Mouse (Mus musculus) adrenal gland, postnatal 10 days (tissue): Measurements from ENCODE around the gene Nfkbia. TPM values are rescaled to one million over a fixed set of nuclear protein-coding genes. Genes with fewer than 3 reads are reported as not detected.

Experiments used
- DNase-seq: peaks from one replicate; pipeline ENCODE4 v3.0.0; 2021; ENCODE audit warnings: mixed read lengths
- total RNA-seq, 2 experiments: library from RNA; stranded (reverse); gene quantifications; 2 replicates each; pipeline ENCODE4 v1.2.3; 2021

Nfkbia gene
- total RNA-seq, 2 experiments from 2014 or later = 83.4 to 91.1 TPM

DNA sequence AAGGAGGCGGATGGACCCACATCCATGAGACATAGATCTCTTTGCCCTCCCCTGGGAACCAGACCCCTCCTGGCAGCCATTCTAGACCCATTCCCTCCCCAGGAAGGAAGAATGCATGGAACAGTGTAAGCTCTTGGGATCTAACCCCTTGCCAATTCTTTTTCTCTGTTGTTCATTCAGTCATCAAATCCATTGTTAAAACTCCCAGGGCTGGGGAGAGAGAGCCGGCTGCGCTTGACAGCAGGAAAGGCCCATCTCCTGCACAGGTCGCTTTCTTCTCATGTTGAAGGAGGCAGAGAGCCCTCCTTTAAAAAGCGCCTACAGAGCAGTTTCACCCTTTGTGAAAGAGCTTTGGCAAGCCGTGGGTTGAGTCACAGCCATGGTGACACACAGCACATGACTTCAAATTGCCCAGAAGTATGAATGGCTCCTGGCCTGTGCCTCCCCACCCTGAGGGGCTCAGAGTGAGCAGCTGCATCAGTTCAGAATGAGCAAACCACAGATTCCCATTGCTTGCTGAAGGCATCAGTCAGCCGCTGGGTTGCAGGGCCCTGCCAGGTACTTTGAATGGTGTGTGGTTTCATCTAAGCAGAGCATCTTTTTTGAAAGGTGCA is 26.3 kb downstream of the Nfkbia start:
- DNase-seq = peak; percentile 71

DNA sequence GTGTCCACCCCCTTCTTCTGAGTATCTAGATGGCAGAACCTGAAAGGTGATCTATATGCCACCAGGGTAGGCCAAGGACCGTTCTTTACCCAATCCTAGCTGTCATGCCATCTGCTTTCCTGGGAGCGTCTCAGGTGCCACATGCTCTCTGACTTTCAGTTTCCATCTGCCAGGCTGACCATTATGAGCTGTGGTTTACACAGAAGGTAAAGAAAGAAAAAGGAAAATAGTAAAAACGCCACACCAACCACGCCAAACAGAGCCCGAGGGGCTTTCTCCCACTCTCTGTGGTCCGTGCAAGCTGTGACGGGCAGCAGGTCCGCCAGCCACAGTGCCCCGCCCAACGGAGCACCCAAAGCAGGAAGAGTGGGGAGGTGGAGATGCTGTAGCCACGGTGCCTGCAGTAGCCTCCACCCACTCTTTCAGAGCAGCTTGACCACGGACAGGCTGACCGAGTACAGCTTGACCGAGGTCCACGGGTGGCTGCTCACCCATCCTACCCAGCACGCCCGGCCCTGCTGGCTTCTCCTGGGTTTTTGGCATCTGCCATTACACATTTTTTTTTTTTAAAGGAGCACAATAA is 27.0 kb downstream of the Nfkbia start:
- no peak for DNase-seq

DNA sequence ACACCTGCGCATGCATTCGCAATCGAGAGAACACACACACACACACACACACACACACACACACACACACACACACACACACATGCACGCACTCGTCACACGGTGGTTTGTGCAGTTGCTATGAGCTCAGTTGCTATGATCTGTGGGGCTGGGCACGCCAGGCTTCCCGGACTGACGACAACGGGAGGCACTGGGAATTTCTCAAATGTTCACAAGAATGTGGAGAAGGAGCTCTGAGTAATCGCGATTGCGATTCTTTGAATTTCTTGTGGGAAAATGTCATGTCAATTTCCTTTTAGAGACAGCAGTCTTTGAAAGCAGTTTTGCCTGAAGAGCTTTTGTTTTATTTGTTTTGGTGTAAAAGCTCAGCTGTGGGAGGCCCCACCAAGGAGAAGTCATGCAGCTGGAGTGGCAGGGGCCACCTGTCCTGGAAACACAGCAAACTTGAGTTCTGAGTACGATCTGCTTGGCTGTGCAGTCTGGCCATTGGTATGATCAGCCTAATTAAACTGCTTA is 27.5 kb downstream of the Nfkbia start:
- peak; percentile 44 for DNase-seq

DNA sequence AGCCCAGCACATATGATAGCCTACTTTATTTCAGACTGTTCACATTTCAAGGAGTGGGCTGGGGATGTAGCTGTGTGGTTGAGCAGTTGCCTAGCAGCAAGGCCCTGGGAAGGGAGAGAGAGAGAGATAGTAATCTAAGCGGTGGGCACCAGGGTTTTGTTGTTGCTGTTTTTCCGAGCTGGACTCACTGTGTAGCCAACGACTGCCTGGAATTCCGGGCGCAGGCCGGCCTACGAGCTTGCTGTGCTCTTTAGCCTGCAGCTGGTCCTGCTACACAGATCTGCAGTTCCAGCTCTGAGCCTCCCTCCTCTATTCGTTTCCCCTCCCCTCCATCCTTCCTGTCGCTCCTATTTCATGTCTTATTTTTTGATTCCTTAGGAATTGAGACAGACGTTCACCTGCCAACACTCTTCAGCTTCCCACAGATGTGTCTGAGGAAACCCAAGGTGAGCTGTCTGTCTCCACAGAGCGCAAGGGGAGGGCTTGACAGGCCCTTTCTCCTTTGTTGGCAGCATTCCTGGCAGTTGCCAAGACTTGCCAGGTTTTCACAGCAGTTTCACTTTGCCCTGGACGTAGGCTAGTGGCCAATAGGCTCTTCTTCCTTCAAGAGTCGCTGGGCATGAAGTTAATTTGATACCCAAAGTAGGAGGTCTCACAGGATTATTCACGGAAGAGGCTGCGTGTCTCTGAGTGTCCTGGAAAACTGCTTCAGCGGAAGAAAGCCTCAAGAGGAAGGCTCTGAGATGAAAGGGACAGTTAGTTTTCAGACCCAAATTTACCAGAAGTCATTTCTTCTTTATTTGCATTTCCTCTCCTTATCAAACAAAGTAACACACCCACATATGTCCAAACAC is 28.2 kb downstream of the Nfkbia start:
- DNase-seq = peak; percentile 83

DNA sequence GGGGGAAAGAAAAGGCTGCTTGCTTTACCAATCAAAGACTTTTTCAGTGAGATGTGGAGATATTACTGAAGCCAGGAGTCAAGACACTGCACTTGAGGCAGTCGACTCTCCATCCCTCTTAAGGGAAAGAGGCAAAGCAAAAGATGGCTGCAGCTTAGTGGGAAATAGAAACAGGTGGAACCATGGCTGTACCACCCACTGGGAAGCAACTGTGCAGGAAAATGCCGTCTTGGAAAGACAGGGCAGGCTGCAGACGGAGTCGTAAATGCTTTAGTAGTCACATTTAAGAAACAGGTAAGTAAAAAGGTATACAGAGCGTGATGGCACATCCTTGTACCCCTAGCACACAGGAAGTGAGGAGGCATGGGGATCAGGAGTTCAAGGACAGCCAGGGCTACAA is 29.4 kb downstream of the Nfkbia start:
- DNase-seq = no peak

DNA sequence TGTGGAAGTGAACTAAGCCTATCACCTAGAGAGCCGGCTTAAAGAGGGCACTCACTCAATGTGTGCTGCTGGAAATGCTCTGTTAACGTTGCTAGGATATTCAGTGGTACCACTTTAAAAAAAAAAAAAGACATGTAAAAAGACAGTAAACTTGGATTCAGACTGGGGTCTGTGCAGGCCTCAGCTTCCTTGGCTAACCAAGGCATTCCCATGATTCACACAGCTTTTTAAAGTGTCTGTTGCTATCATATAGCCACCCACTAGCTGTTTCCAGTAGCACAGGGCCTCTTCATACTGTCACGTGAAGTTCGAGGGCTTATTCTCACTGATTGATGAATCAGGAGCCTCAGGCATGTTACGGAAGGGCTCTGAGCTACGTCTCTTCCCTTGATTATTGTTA is 30.0 kb downstream of the Nfkbia start:
- DNase-seq = no peak

DNA sequence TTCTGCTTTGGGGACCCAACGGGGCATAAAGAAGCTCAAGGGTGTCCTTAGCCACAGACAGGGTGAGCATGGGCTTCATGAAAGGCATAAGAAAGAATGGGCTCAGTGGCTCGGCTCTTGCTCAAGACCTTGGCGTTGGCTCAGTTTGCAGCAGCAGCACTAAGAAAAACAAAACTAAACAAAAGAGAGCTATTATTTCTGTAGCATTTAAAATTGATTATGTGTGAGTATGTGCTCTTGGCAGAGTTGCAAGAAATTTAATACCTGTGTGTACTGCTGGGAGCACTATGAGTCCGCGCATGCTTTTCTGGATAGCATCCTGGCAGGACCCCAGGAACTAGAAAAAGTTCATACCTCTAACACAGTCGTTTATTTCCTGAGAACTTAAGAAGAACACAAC is 30.7 kb downstream of the Nfkbia start:
- peak; percentile 51 for DNase-seq

DNA sequence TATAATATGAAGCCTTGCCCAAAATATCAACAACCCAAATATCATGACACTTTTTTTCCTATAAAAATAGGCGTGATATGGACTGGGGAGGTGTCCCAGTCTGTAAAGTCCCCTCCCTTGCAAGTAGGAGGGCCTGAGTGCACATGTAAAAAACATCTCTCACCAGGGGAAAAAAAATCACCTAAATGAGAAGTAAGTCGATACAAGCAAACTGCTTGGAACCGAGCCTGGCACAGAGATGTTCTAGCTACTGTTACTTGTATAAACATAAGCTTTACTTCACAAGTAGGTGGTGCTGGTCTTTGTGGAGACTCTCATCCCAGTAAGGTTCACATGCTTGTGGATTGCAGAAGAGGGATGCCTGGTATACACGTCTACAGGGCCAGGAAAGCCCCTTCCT is 31.5 kb downstream of the Nfkbia start:
- DNase-seq = no peak

DNA sequence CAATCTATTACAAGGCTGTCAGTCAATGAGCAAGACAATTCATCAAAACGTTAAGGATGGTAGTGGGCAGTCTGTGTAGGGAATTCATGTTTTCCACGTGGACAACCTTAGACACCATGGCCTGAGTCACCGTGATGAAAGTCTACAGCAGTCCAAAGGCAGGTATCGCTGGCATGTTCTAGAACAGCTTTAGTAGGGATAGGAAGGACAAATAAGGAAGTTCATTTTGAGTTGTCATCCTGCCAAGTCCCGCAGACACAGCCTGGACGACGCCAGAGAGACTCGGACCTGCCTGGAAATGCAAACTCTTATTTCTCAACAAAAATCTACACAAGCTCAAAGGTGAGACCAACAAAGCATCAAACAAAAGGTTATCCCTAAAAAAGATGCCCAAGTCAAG is 32.7 kb downstream of the Nfkbia start:
- no peak for DNase-seq

DNA sequence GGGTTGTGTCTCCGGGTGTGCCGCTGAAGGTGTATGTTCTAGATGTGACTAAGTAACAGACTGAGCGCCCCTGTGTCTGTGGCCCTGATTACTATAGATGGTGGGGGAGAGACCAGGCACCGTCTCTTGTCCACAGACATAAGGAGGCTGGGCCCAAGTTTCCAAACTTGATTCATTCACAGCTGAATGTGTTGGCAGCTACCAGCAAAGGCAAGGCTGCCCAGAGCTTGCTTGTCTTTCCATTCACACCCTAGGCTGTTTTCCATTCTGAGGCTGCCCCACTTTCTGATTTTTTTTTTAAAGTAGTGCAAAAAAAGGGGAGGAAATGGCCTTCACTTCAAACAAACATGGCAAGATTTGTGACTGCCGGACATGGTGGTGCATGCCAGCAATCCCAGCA is 35.6 kb downstream of the Nfkbia start:
- no peak for DNase-seq

DNA sequence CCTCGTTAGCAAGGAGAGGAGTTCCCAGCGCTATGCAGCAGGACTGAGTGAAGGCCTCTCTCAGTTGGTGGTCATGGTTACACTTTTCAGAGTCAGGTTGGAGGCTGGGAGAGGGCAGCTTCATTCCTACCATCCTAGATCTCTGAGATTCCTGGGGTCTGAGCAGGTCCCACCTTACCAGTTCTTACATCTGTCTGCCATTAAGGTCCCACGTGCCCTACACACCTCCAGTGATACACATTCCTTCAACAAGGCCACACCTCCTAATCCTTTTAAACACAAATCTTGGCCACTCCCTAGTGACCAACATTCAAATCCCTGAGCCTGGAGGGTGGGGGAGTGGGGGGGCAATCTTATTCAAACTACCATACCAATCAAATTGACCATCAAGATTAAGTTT is 36.3 kb downstream of the Nfkbia start:
- DNase-seq = no peak

DNA sequence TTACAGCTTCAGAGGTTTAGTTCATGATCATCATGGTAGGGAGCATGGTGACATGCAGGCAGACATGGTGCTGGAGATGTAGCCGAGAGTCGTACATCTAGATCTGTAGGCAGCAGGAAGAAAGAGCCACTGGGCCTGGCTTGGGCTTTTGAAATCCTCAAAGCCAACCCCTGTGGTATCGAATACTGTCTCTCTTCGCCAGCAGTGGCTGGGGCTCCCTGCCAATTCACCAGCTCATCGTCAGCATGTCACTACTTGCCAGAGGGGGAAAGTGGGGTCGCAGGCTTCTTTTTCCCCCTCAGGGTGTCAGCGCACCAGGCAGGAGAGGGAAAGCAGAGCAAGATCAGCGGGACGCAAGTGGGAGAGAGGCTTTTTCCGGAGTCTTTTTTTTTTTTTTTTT is 37.2 kb downstream of the Nfkbia start:
- no peak for DNase-seq

DNA sequence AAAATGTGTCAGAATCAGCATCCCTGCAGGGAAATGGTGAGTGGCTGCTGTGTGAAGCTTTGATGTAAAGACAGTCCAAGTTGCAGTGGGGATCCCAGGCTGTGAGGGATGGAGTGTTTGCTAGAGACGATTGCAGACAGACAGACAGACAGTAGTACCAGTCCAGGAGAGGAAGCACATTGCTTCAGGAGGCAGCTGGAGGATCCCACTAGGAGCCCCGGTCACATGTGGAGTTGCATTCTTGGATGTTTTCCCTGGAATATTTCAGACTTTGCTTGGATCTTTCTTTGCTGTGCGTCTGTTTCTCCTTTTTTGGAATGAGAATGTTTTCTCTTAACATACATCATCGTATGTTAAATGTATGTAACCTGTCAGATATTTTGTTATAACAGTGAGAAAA is 38.5 kb downstream of the Nfkbia start:
- DNase-seq = no peak

DNA sequence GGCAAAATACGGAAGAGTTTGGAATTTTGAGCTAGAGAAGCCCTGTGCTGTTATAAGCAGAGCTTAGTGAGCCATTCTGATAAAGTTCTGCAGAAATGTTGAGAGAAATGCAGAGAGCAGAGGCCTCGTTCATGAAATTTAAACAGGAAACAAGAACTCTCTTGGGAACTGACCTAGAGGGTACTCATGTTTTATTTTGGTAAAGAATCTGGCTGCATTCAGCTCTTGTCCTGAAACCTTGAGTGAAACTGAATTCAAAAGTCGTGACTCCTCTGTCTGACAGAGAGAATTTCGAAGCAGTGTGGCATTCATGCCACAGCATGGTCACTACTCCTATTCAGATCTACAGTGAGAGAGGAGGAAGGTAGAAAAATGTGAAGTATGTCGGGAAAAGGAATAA is 39.6 kb downstream of the Nfkbia start:
- DNase-seq = no peak

DNA sequence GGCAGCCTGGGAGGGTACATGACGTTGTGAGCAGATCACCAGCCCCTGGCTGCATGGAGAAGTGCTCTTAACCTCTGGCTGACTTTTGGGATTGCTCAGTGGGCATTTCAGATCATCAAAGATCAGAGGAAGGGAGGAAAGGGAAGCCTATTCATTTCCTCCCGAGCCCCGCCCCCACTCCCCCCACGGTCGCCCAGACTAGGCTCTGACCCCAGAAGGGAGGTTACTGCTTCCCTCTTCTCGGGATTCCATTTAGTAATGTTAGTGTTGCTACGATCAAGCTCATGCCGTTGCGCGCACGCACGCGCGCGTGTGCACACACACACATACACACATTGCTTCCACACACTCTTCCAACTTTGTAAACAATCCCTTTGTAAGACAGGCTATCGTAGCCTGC is 42.0 kb downstream of the Nfkbia start:
- DNase-seq = no peak

DNA sequence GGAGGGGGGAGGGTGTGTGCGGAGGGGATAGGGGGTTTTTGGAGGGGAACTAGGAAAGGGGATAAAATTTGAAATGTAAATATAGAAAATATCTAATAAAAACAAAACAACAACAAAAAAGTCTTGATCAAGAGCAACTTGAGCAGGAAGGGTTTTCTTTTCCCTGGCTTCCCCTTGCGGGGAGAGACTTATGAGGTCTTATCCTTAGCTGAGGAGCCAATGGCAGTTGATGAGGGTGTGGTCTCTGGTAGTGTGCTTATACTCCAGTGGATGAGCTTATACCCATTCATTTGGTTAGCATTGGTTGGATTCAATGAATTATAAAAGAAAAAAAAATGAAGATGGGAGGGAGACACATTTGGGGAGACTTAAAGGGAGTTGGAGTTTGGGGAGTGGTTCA is 43.4 kb downstream of the Nfkbia start:
- DNase-seq = no peak

DNA sequence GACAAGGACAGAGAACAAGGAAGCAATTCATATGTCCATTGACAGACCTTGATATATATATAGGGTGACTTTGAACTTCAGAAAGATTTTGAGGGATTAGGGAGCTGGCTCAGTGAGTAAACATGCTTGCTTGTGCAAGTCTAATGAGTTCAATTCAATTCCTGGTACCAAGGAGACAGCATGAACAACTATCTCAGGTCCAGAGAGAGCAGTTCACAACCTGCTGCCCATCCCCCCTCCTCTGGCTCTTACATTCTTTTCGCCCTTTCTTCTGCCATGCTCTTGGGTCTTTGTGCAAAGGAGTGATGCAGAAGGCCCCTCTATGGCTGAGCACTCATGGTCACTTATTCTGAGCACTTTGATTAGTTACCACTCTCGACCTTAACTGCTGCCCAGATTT is 44.0 kb downstream of the Nfkbia start:
- DNase-seq = no peak

DNA sequence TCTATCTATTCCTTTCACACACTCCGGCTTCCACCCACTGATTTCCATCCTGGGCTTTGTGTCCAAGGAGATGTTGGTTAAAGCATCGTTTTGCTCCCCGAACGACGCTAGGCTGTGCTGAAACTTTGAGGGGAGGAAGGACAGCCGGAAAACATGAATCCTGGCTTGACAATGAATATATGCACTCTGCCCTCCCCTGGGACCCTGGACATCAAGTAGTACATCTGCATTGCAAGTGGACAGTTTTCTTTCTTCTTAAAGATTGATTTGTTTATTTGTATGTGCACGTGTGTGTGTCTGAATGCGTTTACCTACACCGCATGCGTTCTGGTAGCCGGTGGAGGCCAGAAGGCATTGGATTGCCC is 45.1 kb downstream of the Nfkbia start:
- DNase-seq = no peak

DNA sequence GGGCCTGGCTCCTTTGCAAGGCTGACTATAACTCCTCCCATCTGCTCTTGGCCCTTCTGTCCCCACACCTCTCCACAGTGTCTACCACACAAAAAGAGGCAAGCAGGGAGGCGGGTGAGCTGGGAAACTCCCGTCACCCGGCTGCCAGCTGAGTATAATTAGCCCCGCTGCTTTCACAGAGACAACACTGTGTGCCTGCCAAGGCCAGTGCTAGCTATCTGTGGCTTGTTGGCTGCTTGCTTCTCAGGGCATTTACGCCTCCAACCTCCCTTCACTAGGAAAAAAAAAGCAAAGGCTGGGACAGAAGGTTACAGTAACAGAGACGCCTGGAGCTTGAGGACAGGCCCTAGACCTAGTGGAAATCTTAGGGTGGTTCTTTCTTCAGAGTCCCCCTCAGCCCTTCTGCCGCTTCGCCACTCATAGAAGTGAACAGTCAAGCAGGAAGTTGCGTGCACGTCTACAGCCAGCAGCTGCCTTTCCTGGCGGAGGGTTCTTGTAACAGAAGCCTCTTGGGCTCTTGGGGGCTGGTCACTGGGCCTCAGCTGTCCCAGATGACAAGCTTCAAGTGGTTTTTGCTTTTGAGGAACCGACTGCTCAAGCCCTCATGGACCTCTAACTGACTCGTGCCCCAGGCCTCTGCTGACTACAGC is 45.6 kb downstream of the Nfkbia start:
- peak; percentile 80 for DNase-seq

DNA sequence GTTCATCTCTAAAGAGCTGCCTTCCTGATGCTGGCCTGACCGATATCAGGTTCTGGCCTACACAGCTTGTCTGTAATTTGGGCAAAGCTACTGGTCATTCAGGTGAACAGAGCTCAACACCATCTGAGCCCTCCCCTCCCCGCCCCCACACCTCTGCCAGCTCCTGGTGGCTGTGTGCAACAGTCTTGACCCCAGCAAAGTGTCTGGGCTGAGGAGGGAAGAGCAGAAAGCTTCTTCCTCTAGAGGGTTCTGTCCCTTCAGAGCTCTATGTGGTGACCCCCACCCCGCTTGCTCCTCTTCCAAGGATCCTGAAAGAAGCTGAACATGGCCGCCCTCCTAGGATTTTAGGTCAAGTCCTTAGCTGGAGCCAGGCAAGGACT is 46.1 kb downstream of the Nfkbia start:
- no peak for DNase-seq

DNA sequence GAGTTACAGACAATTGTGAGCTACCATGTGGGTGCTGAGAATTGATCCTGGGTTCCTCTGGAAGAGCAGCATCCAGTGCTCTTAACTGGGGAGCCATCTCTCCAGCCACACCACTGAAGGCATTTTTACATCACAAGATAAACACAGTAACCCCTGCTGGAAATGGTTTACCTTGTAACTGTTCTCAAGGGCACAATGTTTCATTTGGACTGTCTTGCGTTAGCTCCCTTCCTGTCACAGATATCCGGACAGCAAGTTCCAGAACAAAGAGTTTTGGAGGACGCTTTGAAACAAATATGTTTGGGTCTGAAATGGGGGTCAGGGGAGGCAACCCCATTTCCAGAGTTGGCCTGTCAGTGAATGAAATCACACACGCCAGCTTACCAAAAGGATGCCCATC is 46.9 kb downstream of the Nfkbia start:
- no peak for DNase-seq

DNA sequence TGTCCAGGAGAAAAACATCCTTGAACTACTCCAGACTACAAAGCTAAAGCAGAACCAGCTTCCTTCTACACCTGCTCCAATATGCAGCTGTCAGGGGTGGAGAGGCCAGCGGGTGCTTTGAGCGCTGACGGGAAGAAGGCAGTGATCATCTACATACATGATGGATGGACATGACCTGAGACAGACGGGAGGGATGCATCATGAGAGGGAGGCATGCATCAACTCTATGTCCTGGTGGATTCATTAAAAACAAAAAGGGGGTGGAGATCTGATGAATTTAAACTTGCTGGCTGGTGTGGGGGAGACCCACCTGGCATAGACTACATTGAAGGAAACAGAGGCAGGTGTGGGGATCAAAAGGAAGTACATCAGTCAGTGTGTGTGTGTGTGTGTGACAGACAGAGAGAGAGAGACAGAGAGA is 48.4 kb downstream of the Nfkbia start:
- no peak for DNase-seq
